Mouse (Mus musculus) G1E (cell line): Measurements from ENCODE around the gene Cadm1. TPM values are rescaled to one million over a fixed set of nuclear protein-coding genes. Genes with fewer than 3 reads are reported as not detected.

ENCODE experiments used
- ATAC-seq: 2 replicates; pipeline ENCODE4 v1.8.0; 2016; ENCODE audit warnings: mild to moderate bottlenecking; ENCODE audit not compliant: insufficient number of reproducible peaks, poor library complexity, low FRiP score, severe bottlenecking; ENCODE audit errors: extremely low read depth
- DNase-seq: peaks from one replicate; pipeline ENCODE4 v3.0.0; 2012; ENCODE audit warnings: low spot score
- H3K27me3 ChIP-seq: 2 replicates; pipeline ENCODE4 v1.6.1; 2012; ENCODE audit warnings: mild to moderate bottlenecking, low read length, inconsistent platforms; ENCODE audit not compliant: insufficient read depth
- H3K36me3 ChIP-seq: replicated peaks from 2 replicates; pipeline ENCODE3; 2012; ENCODE audit warnings: mild to moderate bottlenecking, inconsistent platforms
- H3K4me1 ChIP-seq: 2 replicates; pipeline ENCODE4 v1.6.1; 2012; ENCODE audit warnings: low read depth, low read length, inconsistent platforms, mixed read lengths; ENCODE audit not compliant: insufficient read depth
- H3K4me3 ChIP-seq: 2 replicates; pipeline ENCODE4 v1.5.1; 2012; ENCODE audit warnings: low read depth, mild to moderate bottlenecking, inconsistent platforms, low read length, moderate library complexity, mixed read lengths
- H3K9me3 ChIP-seq: replicated peaks from 2 replicates; pipeline ENCODE4 v1.6.1; 2012; ENCODE audit warnings: inconsistent platforms
- CTCF ChIP-seq: IDR thresholded peaks from 2 replicates; pipeline ENCODE4 v1.5.1; 2012; ENCODE audit warnings: low read depth, low read length, inconsistent platforms, mixed read lengths
- GATA1 ChIP-seq: IDR thresholded peaks from 2 replicates; pipeline ENCODE4 v1.6.1; 2012; ENCODE audit warnings: borderline replicate concordance, low read length, inconsistent platforms, mixed read lengths
- GATA2 ChIP-seq: IDR thresholded peaks from 2 replicates; pipeline ENCODE4 v1.6.1; 2012; ENCODE audit warnings: low read depth, low read length, inconsistent platforms, borderline replicate concordance
- POLR2AphosphoS5 ChIP-seq: IDR thresholded peaks from 2 replicates; pipeline ENCODE4 v1.6.1; 2012; ENCODE audit warnings: low read depth, low read length, inconsistent platforms; ENCODE audit not compliant: insufficient replicate concordance
- TAL1 ChIP-seq: conservative IDR thresholded peaks from 2 replicates; pipeline ENCODE4 v1.6.1; 2012; ENCODE audit warnings: low read depth, low read length, inconsistent platforms, mixed read lengths
- polyA plus RNA-seq: library from polyadenylated mRNA; stranded (reverse); fragments of >175 nt; gene quantifications from 2 replicates; pipeline ENCODE4 v1.2.3, GENCODE M21; 2012
- total RNA-seq, 2 experiments: library from RNA; stranded (forward) in 1 of 2; stranded (reverse) in 1 of 2; fragments of 200-1000 nt in 1 of 2; fragments of >200 nt in 1 of 2; fragmentation: Nextera tagmentation in 1 of 2; gene quantifications; 2 replicates each; pipeline ENCODE4 v1.2.3; 2014 to 2017

Cadm1 gene
- total and polyA plus RNA-seq, 3 experiments, result 0.38 TPM; not detected in 2

DNA sequence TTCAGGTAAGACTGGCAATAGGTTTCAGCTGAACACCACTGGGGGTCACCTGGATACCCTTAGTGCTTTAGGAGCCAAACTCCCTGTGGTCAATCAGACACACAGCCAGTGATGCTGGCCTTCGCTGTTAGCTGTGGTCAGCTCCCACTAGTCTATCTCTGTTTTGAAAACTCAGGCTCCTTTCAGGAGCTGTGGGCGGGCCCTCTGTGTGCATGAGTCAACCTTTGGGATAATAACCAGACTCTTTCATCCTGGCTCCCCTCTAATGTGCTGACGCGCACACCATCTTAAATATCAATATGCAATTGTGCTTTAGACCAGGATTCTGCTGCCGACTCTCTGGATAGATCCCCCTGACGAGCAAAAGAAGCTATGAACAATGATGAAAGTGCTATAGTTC is 200.3 kb downstream of the Cadm1 start:
- DNase-seq (no peak), ATAC-seq (no peak)
- Histone ChIP-seq H3K36me3 (no peaks in the 10 kb centered on the region), H3K9me3 (peaks cover 6% of the 10 kb centered on the region), H3K4me1 (no peaks in the 10 kb centered on the region), H3K4me3 (no peak overlapping the region), H3K27me3 (no peaks in the 10 kb centered on the region)
- TF ChIP-seq CTCF, result no peak
- no peak for TF ChIP-seq GATA2
- TF ChIP-seq TAL1, result no peak
- no peak for TF ChIP-seq POLR2AphosphoS5
- TF ChIP-seq GATA1, result no peak

GRCm38 (mm10) chr9:47733780-47734451 is 203.9 kb downstream of the Cadm1 start:
- DNase-seq (no peak), ATAC-seq (no peak)
- Histone ChIP-seq H3K4me3 (no peak overlapping the region), H3K9me3 (peaks cover 6% of the 10 kb centered on the region), H3K27me3 (no peaks in the 10 kb centered on the region), H3K36me3 (no peaks in the 10 kb centered on the region), H3K4me1 (no peaks in the 10 kb centered on the region)
- TF ChIP-seq GATA1 (no peak), CTCF (no peak), POLR2AphosphoS5 (no peak), TAL1 (no peak), GATA2 (no peak)

GRCm38 (mm10) chr9:47734905-47735304 is 204.9 kb downstream of the Cadm1 start:
- ATAC-seq, result no peak
- H3K4me1 ChIP-seq, result no peaks in the 10 kb centered on the region

GRCm38 (mm10) chr9:47738799-47739198 is 208.8 kb downstream of the Cadm1 start:
- no peak for TF ChIP-seq POLR2AphosphoS5
- no peak for TF ChIP-seq CTCF
- no peak for TF ChIP-seq GATA2
- no peak for TF ChIP-seq TAL1
- TF ChIP-seq GATA1, result no peak
- Histone ChIP-seq H3K9me3 (peaks cover 4% of the 10 kb centered on the region; the same call in 1 of the 2 replicates), H3K4me3 (no peak overlapping the region), H3K27me3 (no peaks in the 10 kb centered on the region), H3K4me1 (no peaks in the 10 kb centered on the region), H3K36me3 (no peaks in the 10 kb centered on the region)
- DNase-seq (no peak), ATAC-seq (no peak)

More at GRCm38 (mm10) chr9:47734905-47735304, 204.9 kb downstream of the Cadm1 start:
- Histone ChIP-seq H3K9me3 (peaks cover 6% of the 10 kb centered on the region), H3K36me3 (no peaks in the 10 kb centered on the region), H3K4me3 (no peak overlapping the region), H3K27me3 (no peaks in the 10 kb centered on the region)
- no peak for DNase-seq
- TF ChIP-seq GATA1 (no peak), GATA2 (no peak), TAL1 (no peak), CTCF (no peak), POLR2AphosphoS5 (no peak)

DNA sequence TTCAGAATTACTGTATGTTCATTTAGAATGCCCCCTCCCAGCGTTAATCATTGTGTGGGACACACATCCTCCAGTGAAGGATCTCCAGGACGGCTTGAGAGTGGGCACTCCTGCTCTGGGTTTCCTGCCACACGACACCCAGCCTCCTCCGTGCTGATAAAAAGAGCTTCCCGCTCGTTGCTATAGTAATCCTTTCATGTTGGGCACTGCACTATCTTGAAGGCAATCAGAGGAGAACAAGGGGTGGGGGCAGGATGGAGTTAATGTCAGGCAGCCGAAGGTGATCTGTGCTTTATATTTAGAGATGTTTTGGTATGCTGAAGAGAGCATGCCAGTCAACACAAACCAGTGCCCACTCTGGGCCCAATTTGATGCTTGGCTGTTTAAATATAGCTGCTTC is 209.3 kb downstream of the Cadm1 start:
- ATAC-seq, result no peak
- no peak overlapping the region for H3K4me3 ChIP-seq
- H3K27me3 ChIP-seq, result no peaks in the 10 kb centered on the region
- H3K4me1 ChIP-seq, result no peaks in the 10 kb centered on the region
- no peak for DNase-seq
- no peaks in the 10 kb centered on the region for H3K36me3 ChIP-seq
- TF ChIP-seq CTCF (no peak), TAL1 (no peak), GATA2 (no peak), GATA1 (no peak), POLR2AphosphoS5 (no peak)
- H3K9me3 ChIP-seq, result peaks cover 2% of the 10 kb centered on the region; the same call in 1 of the 2 replicates

GRCm38 (mm10) chr9:47741751-47742150 is 211.8 kb downstream of the Cadm1 start:
- H3K9me3 ChIP-seq, result no peaks in the 10 kb centered on the region; the same call in 1 of the 2 replicates
- no peak overlapping the region for H3K4me3 ChIP-seq
- TF ChIP-seq GATA1 (no peak), TAL1 (no peak), GATA2 (no peak), CTCF (no peak), POLR2AphosphoS5 (no peak)
- no peaks in the 10 kb centered on the region for H3K27me3 ChIP-seq
- no peak for DNase-seq
- H3K36me3 ChIP-seq, result no peaks in the 10 kb centered on the region
- no peaks in the 10 kb centered on the region for H3K4me1 ChIP-seq
- no peak for ATAC-seq

GRCm38 (mm10) chr9:47744916-47745315 is 214.9 kb downstream of the Cadm1 start:
- no peak overlapping the region for H3K4me3 ChIP-seq
- no peaks in the 10 kb centered on the region for H3K4me1 ChIP-seq
- H3K27me3 ChIP-seq, result no peaks in the 10 kb centered on the region
- TF ChIP-seq POLR2AphosphoS5 (no peak), CTCF (no peak), GATA2 (no peak), GATA1 (no peak), TAL1 (no peak)
- DNase-seq (no peak), ATAC-seq (no peak)
- no peaks in the 10 kb centered on the region for H3K36me3 ChIP-seq
- H3K9me3 ChIP-seq, result no peaks in the 10 kb centered on the region; the same call in 1 of the 2 replicates
